Mouse (Mus musculus): ENCODE results near the gene Ubtd1. TPM values are rescaled to one million over a fixed set of nuclear protein-coding genes. Genes with fewer than 3 reads are reported as not detected.

The Ubtd1 gene
- total RNA-seq, 2 experiments from 2014 or later, result not detected

DNA sequence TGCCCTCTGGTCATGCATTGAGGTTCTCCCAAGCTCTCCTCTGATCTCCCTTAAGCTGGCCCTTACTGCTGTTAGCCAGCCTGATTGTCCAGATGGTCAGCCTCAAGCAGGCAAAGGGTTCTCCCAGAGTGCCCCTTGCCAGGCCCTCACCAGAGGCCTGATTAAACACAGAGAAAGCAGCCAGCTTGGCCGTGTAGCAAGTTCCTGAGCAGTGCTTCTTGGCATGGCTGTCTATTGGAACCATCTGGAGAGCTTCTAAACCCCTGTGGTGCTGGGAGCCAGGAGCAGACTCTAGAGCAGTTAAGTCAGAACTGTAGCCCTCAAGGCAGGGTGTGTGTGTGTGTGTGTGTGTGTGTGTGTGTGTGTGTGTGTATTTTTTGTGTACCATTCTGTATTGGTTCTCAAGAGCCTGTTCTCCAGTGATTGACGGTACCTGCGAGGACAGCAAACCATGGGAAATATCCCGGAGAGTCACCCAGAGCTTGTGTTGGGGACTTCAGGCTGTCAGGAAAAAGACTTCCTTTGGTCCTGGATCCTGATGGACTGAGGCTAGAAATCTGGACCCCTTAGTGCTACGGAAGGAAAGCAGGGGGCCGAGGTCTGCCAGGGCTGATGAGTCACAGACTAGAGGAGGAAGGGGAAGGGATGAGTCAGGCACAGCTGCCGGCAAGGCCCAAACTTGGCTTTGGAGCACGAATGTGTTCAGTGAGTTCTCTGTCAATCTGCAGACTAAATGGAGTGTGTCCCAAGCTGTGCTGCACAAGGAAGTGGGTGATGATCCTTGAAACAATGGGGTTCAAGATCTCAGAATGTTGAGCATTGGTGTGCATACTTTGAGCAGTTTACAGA, 36.1 kb downstream of the Ubtd1 start:
- no peak for ATAC-seq (replicated peaks; ENCODE audit: low FRiP score, poor library complexity, severe bottlenecking)

DNA sequence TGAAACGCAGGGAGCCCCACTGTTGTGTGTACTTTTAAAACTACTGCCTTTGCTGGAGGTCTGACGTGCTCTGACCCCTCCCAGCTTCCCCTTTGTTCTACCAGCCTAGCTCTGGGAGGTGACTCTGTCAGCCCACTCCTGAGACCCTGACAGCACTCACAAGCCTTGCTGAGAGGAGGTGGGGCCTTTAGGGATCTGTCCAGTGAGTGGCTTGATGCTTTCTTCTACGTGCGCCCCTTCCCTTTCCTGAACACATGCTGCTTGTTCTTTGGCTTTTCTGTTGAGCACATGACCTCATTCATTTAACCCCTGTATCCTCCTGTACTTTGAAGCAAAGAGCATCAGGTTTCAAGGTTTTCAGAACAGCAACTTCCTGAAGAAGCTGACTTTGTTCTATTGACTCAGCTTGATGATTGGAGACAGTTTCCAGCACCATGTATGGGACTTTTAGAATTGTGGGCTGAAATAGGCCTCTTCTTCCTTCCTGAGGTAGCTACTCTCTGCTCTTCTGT, 37.5 kb downstream of the Ubtd1 start:
- no peak for ATAC-seq (replicated peaks; ENCODE audit: low FRiP score, poor library complexity, severe bottlenecking)

DNA sequence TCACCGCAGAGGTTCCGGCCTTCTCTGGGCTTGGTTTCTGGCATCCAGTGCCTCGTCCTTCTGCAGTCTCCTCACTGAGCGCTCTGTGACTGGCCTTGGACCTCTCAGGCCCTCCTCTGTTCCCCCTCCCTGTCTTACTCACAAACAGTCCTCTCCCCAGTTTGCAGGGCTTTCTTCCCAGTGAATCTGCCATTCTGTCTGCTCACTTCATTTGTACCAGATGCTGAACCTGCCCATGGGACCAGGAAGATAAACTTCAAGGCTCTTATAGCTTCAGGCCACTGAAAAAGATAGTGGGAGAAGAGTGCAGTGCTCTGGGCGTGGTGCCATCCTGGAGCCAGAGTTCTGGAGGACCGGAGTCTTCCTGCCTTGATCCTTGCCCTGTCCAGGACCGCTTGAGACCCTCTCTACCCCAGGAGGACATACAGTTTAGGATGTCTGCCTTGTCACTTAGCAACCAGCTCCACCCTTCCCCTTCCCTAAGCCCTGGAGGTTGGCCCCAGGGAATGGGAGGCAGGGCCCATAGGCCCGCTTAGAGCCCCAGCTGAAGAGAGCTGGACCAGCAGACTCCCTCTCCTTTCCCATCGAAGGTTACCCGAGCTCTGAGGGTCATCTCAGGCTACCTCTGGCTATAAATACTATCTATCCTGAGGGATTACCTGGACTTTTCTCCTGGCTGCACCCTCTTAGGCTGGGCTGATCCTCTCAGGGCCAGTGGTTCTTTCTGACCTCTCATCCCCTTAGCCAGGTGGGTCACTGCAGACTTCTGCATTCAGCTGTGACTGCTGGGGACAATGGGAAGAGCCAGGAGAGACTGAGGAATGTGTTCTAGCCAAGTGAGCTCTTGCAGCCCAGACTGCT, 40.3 kb downstream of the Ubtd1 start:
- no peak for ATAC-seq (replicated peaks; ENCODE audit: low FRiP score, poor library complexity, severe bottlenecking)

DNA sequence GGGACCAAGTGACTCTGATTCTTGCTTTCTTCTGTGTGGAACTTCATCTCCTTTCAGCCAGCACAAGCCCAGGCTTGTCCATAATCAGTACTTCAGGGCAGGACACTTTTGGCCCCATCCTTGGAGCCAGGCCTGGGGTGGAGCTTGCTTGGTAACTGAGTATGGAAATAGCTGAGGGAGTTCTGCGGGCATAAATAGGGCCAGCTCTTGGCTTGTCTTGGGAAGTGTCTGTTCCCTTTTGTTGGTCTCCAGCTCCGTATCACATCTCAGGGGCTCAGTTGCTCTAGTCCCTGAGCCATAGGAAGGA, 40.9 kb downstream of the Ubtd1 start:
- no peak for ATAC-seq (replicated peaks; ENCODE audit: low FRiP score, poor library complexity, severe bottlenecking)

DNA sequence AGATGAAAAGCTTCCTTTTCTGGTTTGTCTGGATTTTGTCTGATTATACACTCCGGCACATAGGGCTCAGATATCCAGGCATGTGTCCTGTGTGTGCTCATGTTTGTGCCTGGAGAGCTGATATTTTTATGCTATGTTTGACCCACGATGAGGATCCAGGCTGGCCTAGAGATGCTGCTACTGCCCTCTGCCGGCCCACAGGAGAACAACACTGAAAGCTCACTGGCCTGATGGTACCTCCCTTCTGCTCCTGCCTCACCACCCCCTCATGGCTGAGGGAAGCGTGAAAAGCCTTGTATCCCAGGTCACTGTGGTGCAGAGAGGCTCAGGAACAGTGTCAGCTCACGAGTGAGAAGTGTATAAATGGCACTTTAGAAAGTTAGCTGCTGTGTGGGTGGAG, 44.6 kb downstream of the Ubtd1 start:
- ATAC-seq (replicated peaks; ENCODE audit: low FRiP score, poor library complexity, severe bottlenecking), result peak; percentile 77

DNA sequence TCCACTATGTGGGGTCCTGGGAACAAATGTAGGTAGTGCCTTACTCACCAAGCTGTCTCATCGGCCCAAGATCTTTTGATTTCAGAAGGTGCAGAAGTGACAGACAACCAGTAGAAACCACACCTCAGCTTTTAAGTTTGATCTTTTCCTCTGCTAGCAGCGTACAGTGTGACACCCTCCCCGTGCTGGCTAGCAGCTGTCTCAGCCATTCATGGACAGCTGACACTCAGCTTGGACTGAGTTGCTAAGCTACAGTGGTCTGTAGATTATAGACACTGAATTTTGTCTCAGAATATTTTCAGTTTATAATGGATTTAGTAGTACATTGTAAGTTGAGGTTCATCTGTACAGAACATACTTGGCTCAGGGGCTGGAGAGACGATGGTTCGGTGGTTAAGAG, 49.5 kb downstream of the Ubtd1 start:
- no peak for ATAC-seq (replicated peaks; ENCODE audit: low FRiP score, poor library complexity, severe bottlenecking)

DNA sequence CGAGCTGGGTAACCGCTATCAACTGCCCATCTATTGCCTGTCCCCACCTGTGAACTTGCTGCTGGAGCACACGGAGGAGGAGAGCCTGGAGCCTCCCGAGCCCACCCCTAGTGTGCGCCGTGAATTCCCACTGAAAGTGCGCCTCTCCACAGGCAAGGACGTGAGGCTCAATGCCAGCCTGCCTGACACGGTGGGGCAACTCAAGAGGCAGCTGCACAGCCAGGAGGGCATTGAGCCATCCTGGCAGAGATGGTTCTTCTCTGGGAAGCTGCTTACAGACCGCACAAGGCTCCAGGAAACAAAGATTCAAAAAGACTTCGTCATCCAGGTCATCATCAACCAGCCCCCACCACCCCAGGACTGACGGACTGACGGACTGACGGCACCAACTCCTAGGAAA, 52.0 kb downstream of the Ubtd1 start:
- no peak for ATAC-seq (replicated peaks; ENCODE audit: low FRiP score, poor library complexity, severe bottlenecking)

DNA sequence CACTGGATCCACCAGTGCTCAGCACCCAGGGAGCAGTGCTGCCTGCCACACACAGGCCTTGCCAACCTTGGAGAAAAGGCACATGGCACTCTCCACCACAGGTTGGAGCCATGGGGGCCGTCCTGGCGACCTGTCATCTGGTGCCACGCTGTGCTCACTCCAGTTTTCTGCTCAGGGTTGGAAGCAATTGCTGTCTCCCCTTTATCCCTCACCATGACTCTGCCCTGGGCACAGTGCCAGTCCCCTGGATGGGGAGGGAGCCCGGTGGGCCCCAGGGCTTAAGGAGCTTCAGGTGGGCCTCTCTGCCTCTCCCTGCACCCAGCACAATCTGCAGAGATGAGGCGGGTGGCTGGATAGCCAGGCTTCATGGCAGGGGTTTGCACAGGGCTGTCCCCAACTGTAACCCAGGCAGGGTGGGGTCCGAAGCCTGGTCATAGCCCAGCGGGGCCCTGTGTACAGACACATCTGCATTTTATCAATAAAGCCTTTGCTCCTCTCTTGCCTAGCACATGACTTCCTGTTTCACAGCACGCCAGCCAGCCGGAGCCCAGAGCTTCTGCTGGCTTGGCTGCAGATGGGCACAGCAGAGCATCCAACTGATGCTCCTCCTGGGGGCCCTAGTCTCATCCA, 52.7 kb downstream of the Ubtd1 start:
- ATAC-seq (replicated peaks; ENCODE audit: low FRiP score, poor library complexity, severe bottlenecking), result no peak

DNA sequence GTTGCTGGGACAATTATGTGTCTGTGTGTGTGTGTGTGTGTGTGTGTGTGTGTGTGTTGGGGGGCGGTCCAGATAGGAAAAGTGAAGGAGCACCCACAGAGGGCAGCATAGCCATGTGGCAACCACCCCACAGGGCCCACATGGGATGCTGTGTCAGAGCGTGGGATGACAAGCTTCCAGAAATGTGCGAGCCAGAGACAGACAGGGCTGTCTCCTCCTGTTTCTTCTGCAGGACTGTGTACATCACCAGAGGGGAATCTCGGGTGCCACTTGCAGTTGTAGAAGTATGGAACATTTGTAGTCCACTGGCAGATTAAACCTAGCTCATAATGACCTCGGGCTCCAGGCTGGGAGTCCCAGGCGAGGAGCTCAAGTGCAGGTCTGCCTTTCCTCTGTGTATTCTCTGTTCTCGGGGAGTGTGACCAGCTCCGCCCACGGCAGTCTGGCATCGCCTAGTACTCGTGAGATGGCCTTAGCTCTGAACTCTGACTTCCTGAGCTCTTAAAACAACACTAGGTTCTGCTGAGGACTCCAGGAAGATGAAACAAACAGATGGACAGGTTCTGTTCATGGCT, 53.4 kb downstream of the Ubtd1 start:
- no peak for ATAC-seq (replicated peaks; ENCODE audit: low FRiP score, poor library complexity, severe bottlenecking)

DNA sequence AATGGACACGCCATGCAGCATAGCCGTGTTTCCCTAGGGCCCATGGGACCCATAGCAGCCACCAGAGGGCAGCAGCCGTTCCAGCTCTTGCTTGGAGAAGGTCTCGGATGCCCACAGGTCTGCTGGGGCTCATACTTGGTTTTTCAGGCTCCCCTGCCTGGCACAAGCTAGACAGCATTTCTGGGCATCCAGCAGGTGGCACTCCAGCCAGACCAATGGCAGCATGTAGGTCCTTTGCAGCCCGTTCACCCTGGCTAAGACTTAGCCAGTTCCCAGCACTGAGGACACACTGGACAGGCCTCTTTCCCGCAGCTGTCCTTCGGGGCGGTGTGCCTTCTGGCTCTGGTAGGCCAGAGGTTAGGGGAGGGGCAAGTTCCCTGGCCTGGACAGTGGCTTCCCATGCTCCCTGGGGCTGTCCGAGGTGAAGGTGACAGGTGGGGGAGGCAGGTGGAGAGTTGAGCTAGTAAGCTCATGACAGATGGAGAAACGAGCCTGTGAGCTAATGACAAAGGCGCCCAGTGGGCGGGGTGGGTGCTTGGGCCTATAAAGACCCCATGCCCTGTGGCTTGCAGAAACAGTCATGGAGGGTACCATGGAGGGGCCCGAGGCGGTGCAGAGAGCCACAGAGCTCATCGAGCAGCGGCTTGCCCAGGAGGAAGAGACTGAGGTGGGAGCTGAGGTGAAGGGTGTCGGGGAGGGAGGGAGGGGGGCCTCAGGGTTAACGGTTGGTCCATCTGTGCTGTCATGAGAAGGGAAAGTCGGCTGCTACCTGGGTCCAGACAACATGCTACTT, 54.1 kb downstream of the Ubtd1 start, which contains the start of gene Ankrd2:
Gene Ankrd2 (plus strand): TSS at position 545 of the 793 bp plus-strand sequence.
- peak; percentile 70 for ATAC-seq (replicated peaks; ENCODE audit: low FRiP score, poor library complexity, severe bottlenecking)

DNA sequence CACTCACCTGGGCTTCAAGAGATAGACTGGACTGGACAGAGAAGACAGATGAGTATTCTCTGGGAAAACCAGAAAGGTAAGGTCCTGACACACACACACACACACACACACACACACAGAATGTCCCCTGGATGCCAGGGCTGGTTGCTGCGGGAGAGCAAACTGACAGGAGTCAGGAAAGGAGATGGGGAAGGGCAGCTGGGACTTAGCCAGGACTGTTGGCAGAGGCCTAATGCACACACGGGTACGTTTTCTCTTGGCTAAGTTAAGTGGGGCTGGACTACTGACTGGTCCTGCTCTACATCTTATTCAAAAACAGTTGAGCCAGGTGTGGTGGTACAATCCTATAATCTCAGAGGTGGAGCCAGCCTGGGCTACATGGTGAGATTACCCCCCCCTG, 54.8 kb downstream of the Ubtd1 start:
- ATAC-seq (replicated peaks; ENCODE audit: low FRiP score, poor library complexity, severe bottlenecking), result no peak

DNA sequence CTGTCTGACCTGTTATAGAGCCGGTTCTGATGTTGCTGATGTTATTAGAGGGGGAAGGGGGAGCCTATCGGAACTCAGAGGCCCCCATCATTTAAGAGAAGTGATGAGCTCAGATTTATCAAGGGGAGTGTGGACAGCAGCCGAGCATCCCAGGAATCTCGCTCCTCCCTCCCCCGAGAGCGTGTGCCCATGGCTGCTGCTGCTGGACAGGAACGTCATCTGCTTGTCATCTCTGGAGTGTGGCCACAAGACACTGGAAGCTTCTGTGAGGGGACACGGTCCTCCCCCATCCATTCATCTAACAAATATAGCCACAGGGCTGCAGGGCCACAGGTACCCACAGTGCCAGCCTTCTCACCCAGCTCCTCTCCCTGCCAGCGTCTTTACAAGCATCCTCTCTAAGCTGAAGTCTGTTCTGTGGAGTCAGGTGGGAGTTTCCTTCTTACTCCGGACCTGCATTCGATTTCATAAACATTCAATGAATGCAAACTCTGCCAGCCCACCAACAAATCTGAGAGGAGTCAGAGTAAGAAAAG, 55.7 kb downstream of the Ubtd1 start:
- no peak for ATAC-seq (replicated peaks; ENCODE audit: low FRiP score, poor library complexity, severe bottlenecking)

DNA sequence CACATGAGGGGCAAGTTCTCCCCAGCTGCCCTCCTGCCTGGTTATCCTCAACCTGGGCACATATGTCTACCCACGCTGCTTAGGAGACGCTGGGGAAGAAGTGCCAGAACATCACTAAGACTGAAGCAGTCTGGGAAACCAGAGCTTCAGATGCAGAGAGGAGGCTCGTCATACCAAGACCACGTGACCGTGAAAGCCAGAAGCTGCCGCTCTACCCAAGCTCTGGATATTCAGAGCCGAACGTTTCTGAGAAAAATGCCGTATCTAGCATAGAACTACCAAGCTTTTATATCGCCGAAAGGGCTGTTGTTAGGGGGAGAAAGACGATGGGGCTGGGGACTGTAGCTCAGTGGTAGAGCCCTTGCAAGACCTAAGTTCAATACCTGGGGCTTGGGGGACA, 56.7 kb downstream of the Ubtd1 start:
- no peak for ATAC-seq (replicated peaks; ENCODE audit: low FRiP score, poor library complexity, severe bottlenecking)

DNA sequence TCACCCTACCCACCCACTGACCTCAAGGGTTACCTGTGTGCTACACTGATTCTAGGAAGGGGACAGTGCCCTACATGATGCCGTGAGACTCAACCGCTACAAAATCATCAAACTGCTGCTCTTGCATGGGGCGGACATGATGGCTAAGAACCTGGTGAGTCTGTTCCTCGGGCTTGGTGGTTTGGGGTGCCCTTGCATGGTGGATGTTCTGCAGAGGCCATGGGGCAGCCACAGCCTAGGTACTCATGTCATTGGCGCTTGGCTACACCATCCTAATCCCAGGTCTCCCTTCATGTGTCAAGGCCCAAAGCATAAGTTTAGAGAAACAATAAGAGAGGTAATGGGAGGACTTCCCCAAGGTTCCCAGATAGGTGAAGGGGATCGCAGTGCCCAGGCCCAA, 62.4 kb downstream of the Ubtd1 start:
- no peak for ATAC-seq (replicated peaks; ENCODE audit: low FRiP score, poor library complexity, severe bottlenecking)

DNA sequence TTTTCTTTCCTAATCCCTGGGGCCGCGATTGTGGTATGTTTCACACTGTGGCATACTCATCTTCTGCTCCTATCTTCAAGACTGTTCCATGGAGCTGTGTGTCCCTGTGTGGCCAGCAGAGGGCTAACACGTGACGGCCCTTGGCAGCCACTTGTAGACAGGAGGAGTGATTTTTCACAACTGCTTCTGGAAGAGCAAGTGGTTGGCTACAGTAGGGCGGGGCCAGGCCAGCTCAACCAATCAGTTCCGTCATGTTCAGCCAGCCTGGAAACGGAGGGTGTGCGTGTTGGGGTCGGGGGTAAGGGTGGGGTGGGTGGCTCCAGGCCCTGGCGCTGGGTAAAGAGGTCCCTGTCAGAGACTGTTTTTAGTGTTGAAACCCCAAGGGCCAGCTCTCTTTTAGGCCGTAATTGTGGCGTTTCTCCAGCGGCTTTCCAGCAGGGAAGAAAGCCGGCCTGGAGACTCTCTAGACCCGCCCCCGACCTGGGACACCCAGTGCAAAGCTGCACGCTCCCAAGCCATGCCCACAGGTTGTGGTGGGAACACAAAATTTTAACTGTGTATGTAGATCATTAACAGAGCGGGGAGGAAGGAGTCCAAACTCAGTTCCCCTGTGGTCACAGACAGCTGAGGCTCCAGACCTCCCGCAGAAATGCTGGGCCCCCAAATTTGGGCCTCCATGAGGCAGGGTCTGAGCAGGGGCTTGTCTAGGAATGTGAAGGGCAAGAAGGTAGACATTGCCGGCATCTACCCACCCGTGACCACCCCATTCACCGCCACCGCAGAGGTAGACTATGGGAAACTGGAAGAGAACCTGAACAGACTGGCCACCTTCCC, 63.9 kb downstream of the Ubtd1 start, which contains the start of gene Hoga1:
Gene Hoga1 (plus strand): TSS at position 342 of the 834 bp plus-strand sequence.
- no peak for ATAC-seq (replicated peaks; ENCODE audit: low FRiP score, poor library complexity, severe bottlenecking)

DNA sequence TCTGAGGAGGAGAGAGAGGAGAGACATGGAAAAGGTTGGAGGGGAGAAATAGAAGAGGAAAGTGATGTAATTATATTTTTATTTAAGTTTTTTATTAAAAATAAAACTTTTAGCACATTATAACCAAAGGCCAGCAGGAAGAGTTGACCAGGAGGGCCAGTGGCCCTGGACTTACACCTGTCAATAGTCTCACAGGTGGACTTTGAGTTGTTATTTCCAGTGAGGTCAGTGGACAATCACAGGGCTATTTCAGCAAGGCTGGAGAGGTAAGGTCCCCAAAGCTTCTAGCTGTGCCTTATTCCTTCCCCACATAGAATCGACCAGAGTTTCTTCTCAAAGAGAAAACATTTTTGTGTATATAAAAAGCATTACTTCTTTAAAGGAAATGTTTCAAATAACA, 68.7 kb downstream of the Ubtd1 start:
- no peak for ATAC-seq (replicated peaks; ENCODE audit: low FRiP score, poor library complexity, severe bottlenecking)

DNA sequence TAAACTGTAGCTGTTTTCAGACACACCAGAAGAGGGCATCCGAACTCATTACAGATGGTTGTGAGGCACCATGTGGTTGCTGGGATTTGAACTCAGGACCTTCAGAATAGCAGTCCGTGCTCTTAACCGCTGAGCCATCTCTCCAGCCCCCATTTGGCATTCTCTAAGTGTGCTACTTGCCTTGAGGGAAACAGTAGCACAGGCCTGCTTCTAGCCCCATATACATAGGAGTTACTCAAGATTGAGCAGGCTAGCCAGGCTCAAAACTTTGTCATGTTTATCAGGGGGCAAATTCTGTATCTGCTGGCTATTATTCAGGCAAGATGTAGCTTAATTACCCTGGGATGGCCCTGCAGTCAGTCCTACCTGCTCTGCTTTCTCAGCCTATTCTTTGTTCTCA, 69.8 kb downstream of the Ubtd1 start:
- no peak for ATAC-seq (replicated peaks; ENCODE audit: low FRiP score, poor library complexity, severe bottlenecking)

DNA sequence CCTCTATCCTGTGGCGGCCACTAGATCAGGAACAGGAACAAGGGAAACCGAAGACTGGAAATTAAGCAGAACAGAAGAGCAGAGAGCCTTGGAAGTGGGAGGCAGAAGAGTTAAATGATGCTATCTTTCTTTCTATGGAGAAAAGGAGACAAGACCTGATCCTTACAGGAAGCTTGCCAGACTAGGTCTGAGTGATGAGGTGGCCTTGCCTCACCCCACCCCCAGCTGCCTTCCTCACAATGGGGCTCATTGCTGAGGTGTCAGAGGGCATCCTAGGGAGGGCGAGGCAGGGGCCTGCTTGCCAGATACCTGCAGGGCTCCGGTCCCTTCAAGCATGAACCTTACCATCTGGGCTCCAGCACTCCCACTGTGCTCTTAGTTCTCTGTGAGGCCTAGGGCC, 70.4 kb downstream of the Ubtd1 start, which contains the start of gene 4933411K16Rik:
Gene 4933411K16Rik (plus strand): TSS at position 301 of the 400 bp plus-strand sequence.
- ATAC-seq (replicated peaks; ENCODE audit: low FRiP score, poor library complexity, severe bottlenecking), result no peak
